Comparison of ENCODE assay signal across 8 mouse cellular contexts in the genomic region with DNA sequence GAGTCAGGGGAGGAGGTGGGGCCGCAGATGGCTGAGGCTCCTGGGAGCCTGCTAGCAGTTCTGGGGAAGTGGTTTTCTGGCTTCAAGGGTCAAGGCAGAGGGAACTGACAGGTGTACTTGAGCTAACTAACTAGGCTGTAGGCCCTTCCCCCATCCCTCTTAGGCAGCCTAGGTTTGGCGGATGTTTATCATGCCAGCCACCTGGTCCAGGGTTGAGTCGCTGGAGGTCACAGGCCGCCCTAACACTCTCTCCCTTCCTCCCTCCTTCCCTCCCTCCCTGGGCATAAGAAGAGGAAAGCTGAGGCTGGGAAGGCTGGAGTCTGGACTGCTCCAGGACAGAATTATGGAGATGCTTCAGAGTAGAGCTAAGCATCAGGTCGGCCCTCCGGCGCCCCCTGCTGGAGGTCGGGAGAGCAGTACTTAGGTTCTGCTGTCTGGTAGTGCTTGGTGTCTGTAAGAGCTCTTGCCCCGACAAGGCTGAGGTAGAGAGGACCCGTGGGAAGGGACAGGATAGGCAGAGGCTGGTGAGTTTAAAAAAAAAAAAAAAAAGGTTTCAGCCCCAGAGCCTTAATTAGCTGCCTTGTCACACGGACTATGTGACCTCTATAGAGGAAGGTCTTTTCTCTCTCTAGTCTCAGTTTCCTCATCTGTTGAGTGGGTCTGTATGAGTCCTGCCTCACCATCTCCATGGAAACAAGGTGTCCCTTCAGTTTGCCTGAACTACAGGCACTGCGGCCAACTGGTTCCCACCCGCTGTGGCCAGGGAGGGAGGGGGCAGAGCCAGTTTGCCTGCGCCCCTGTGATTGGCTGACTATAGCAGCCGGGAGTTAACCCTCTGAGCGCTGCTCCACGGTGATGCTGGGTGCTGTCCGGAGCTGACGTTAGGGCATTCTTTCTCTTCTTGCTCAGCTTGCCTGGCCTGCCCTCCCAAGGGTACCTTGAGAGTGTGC. TPM values are rescaled to one million over a fixed set of nuclear protein-coding genes. Genes with fewer than 3 reads are reported as not detected.
DNase-seq lines count a peak whose midpoint lies in the region; ATAC-seq and TF ChIP-seq lines count a peak whose summit lies in the region.

No protein-coding gene starts in this region.

- intact Hi-C loops in heart, adult 2 months (cut with DNase I): loop anchor here (1.0 to 2.0 kb wide), 3 partner anchors 16 to 85 kb away; no protein-coding TSS in a partner anchor

- peak overlapping the region; percentile 24; the same call in 1 of the 2 replicates for H3K9ac ChIP-seq in embryonic facial prominence, embryonic 12.5 days
- peak overlapping the region; percentile 25; the same call in 1 of the 2 replicates for H3K9ac ChIP-seq in heart, adult 2 months (ENCODE audit: low read depth, low read length)
- peak overlapping the region; percentile 24 for H3K9ac ChIP-seq in limb, embryonic 12.5 days (replicated peaks)
- peak overlapping the region; percentile 56 for H3K9ac ChIP-seq in midbrain, embryonic 13.5 days (replicated peaks)

- TF ChIP-seq EP300 in heart, adult 2 months (IDR thresholded peaks at IDR 0.05; ENCODE audit: insufficient read depth, low read depth, low read length): peak; percentile 86

- no peak; the same call in 1 of the 2 replicates for TF ChIP-seq POLR2A in heart, adult 2 months (IDR thresholded peaks at IDR 0.05; ENCODE audit: insufficient read depth, low read depth, low read length)
- no peak for TF ChIP-seq POLR2A in kidney, adult 2 months (IDR thresholded peaks at IDR 0.05; ENCODE audit: low read depth, low read length)

- H3K9me3 ChIP-seq in embryonic facial prominence, embryonic 12.5 days: no peaks in the 10 kb centered on the region
- no peaks in the 10 kb centered on the region for H3K9me3 ChIP-seq in limb, embryonic 12.5 days
- no peaks in the 10 kb centered on the region for H3K9me3 ChIP-seq in midbrain, embryonic 13.5 days

- H3K4me2 ChIP-seq in embryonic facial prominence, embryonic 12.5 days (replicated peaks): peak overlapping the region; percentile 53
- H3K4me2 ChIP-seq in limb, embryonic 12.5 days: peak overlapping the region; percentile 58
- peak overlapping the region; percentile 66 for H3K4me2 ChIP-seq in midbrain, embryonic 13.5 days (replicated peaks)

- no peaks in the 10 kb centered on the region for H3K27me3 ChIP-seq in embryonic facial prominence, embryonic 12.5 days
- no peaks in the 10 kb centered on the region for H3K27me3 ChIP-seq in heart, adult 2 months (ENCODE audit: control insufficient read depth, insufficient read depth, low read length)
- no peaks in the 10 kb centered on the region for H3K27me3 ChIP-seq in kidney, adult 2 months (replicated peaks; ENCODE audit: control insufficient read depth, insufficient read depth, low read length)
- no peaks in the 10 kb centered on the region for H3K27me3 ChIP-seq in limb, embryonic 12.5 days
- no peaks in the 10 kb centered on the region for H3K27me3 ChIP-seq in midbrain, embryonic 13.5 days

- peak; percentile 86 for TF ChIP-seq CTCF in heart, adult 2 months (IDR thresholded peaks at IDR 0.05)
- peak; percentile 94 for TF ChIP-seq CTCF in kidney, adult 2 months (conservative IDR thresholded peaks at IDR 0.05; ENCODE audit: insufficient read depth, insufficient read length, low read depth, low read length)

- 6% methylated on average over 19 of the region's 19 CpGs for WGBS in embryonic facial prominence, embryonic 12.5 days
- 6% methylated on average over 19 of the region's 19 CpGs for WGBS in heart, adult 2 months
- WGBS in kidney, adult 2 months: 8% methylated on average over 19 of the region's 19 CpGs
- WGBS in limb, embryonic 12.5 days: 9% methylated on average over 19 of the region's 19 CpGs
- WGBS in midbrain, embryonic 13.5 days: 11% methylated on average over 19 of the region's 19 CpGs

- H3K27ac ChIP-seq in embryonic facial prominence, embryonic 12.5 days: 0 out of 2 replicates have a peak overlapping the region, but pooled peaks have one; percentile 37
- H3K27ac ChIP-seq in heart, adult 2 months: peak overlapping the region; percentile 42
- no peak overlapping the region for H3K27ac ChIP-seq in kidney, adult 2 months (ENCODE audit: insufficient read depth, low read depth, low read length)
- H3K27ac ChIP-seq in limb, embryonic 12.5 days: peak overlapping the region; percentile 50; the same call in 1 of the 2 replicates
- H3K27ac ChIP-seq in midbrain, embryonic 13.5 days: peak overlapping the region; percentile 17; the same call in 1 of the 2 replicates

- peak; percentile 82 for ATAC-seq in embryonic facial prominence, embryonic 12.5 days (ENCODE audit: insufficient number of reproducible peaks, insufficient read depth, low FRiP score, low TSS enrichment)
- peak; percentile 76 for ATAC-seq in limb, embryonic 12.5 days (ENCODE audit: insufficient number of reproducible peaks, insufficient read depth, low FRiP score, low TSS enrichment, low read depth)
- ATAC-seq in midbrain, embryonic 13.5 days: peak; percentile 91

- H3K4me1 ChIP-seq in embryonic facial prominence, embryonic 12.5 days: peaks cover 50% of the 10 kb centered on the region
- H3K4me1 ChIP-seq in heart, adult 2 months (ENCODE audit: control insufficient read depth, insufficient read depth, low read length): peaks cover 6% of the 10 kb centered on the region
- H3K4me1 ChIP-seq in kidney, adult 2 months (ENCODE audit: control insufficient read depth, insufficient read depth, low read length): peaks cover 15% of the 10 kb centered on the region; the same call in 1 of the 2 replicates
- peaks cover 59% of the 10 kb centered on the region for H3K4me1 ChIP-seq in limb, embryonic 12.5 days (replicated peaks)
- peaks cover 63% of the 10 kb centered on the region for H3K4me1 ChIP-seq in midbrain, embryonic 13.5 days (replicated peaks)

- H3K79me2 ChIP-seq in heart, adult 2 months (replicated peaks; ENCODE audit: control insufficient read depth, insufficient read depth, low read length): peaks cover 8% of the 10 kb centered on the region

- DNase-seq in 3T3-L1 (ENCODE audit: low read depth, low spot score): peak; percentile 94
- DNase-seq in adrenal gland, postnatal 36 days: peak; percentile 95 to 96
- DNase-seq in heart, adult 2 months: peak; percentile 89 to 94
- peak; percentile 94 for DNase-seq in kidney, adult 2 months
- peak; percentile 85 for DNase-seq in spleen, adult 12 weeks (ENCODE audit: low spot score)

- peak overlapping the region; percentile 30 for H3K4me3 ChIP-seq in embryonic facial prominence, embryonic 12.5 days
- H3K4me3 ChIP-seq in heart, adult 2 months: peak overlapping the region; percentile 32
- H3K4me3 ChIP-seq in kidney, adult 2 months (ENCODE audit: insufficient read depth, low read depth, low read length): peak overlapping the region; percentile 9; the same call in 1 of the 2 replicates
- H3K4me3 ChIP-seq in limb, embryonic 12.5 days (replicated peaks): peak overlapping the region; percentile 34
- peak overlapping the region; percentile 43 for H3K4me3 ChIP-seq in midbrain, embryonic 13.5 days (replicated peaks)

- H3K36me3 ChIP-seq in embryonic facial prominence, embryonic 12.5 days: peaks cover 72% of the 10 kb centered on the region
- H3K36me3 ChIP-seq in heart, adult 2 months (ENCODE audit: control insufficient read depth, insufficient read depth, low read length): peaks cover 4% of the 10 kb centered on the region; the same call in 1 of the 2 replicates
- H3K36me3 ChIP-seq in kidney, adult 2 months (ENCODE audit: control insufficient read depth, insufficient read depth, low read length): no peaks in the 10 kb centered on the region; the same call in 1 of the 2 replicates
- peaks cover 83% of the 10 kb centered on the region for H3K36me3 ChIP-seq in limb, embryonic 12.5 days
- H3K36me3 ChIP-seq in midbrain, embryonic 13.5 days: peaks cover 78% of the 10 kb centered on the region

RNA-seq across cellular contexts. Expression of gene Setd1b, which starts 7.7 kb away (rescaled TPM):
- 10 to 100 TPM; 24.9 to 26.0 TPM for total RNA-seq in adrenal gland, postnatal 36 days (2021)
- 11.7 and 12.4 TPM in 2 replicates for polyA plus RNA-seq in embryonic facial prominence, embryonic 12.5 days (2016; fragmentation: Nextera tagmentation; extraction: Ambion mirVana)
- 10 to 100 TPM; 12.9 to 19.4 TPM for total RNA-seq in heart, adult 2 months (2021)
- polyA plus RNA-seq in heart, adult 2 months (2012; rRNA removed): 6.4 and 7.4 TPM in 2 replicates
- 6.7 and 8.8 TPM in 2 replicates for polyA plus RNA-seq in kidney, adult 2 months (2012; rRNA removed)
- 10.9 and 11.4 TPM in 2 replicates for polyA plus RNA-seq in limb, embryonic 12.5 days (2016; fragmentation: Nextera tagmentation; extraction: Ambion mirVana)
- polyA plus RNA-seq in midbrain, embryonic 13.5 days (2015; fragmentation: Nextera tagmentation; extraction: Ambion mirVana): 13.3 and 14.1 TPM in 2 replicates

RNA-seq across cellular contexts. Expression of gene Rhof, which starts 17.2 kb away (rescaled TPM):
- total RNA-seq in adrenal gland, postnatal 36 days (2021): 1 to 10 TPM; 1.2 to 1.4 TPM
- polyA plus RNA-seq in embryonic facial prominence, embryonic 12.5 days (2016; fragmentation: Nextera tagmentation; extraction: Ambion mirVana): 2.9 and 3.4 TPM in 2 replicates
- under 1 TPM; 0.64 to 0.70 TPM for total RNA-seq in heart, adult 2 months (2021)
- polyA plus RNA-seq in heart, adult 2 months (2012; rRNA removed): 1.6 and 2.3 TPM in 2 replicates
- 12.1 and 13.4 TPM in 2 replicates for polyA plus RNA-seq in kidney, adult 2 months (2012; rRNA removed)
- 2.9 and 3.0 TPM in 2 replicates for polyA plus RNA-seq in limb, embryonic 12.5 days (2016; fragmentation: Nextera tagmentation; extraction: Ambion mirVana)
- polyA plus RNA-seq in midbrain, embryonic 13.5 days (2015; fragmentation: Nextera tagmentation; extraction: Ambion mirVana): 2.6 and 3.3 TPM in 2 replicates

RNA-seq across cellular contexts. Expression of gene Psmd9, which starts 19.5 kb away (rescaled TPM):
- total RNA-seq in adrenal gland, postnatal 36 days (2021): 10 to 100 TPM; 23.4 to 31.5 TPM
- polyA plus RNA-seq in embryonic facial prominence, embryonic 12.5 days (2016; fragmentation: Nextera tagmentation; extraction: Ambion mirVana): 89.0 and 95.5 TPM in 2 replicates
- total RNA-seq in heart, adult 2 months (2021): 10 to 100 TPM; 13.3 to 14.8 TPM
- polyA plus RNA-seq in heart, adult 2 months (2012; rRNA removed): 16.4 and 20.4 TPM in 2 replicates
- polyA plus RNA-seq in kidney, adult 2 months (2012; rRNA removed): 34.2 and 35.1 TPM in 2 replicates
- polyA plus RNA-seq in limb, embryonic 12.5 days (2016; fragmentation: Nextera tagmentation; extraction: Ambion mirVana): 89.3 and 91.0 TPM in 2 replicates
- 72.2 and 74.0 TPM in 2 replicates for polyA plus RNA-seq in midbrain, embryonic 13.5 days (2015; fragmentation: Nextera tagmentation; extraction: Ambion mirVana)

RNA-seq across cellular contexts. Expression of gene Hpd, which starts 32.8 kb away (rescaled TPM):
- total RNA-seq in adrenal gland, postnatal 36 days (2021): 1 to 10 TPM; 1.6 to 2.4 TPM
- not detected in 2 replicates for polyA plus RNA-seq in embryonic facial prominence, embryonic 12.5 days (2016; fragmentation: Nextera tagmentation; extraction: Ambion mirVana)
- total RNA-seq in heart, adult 2 months (2021): not detected
- polyA plus RNA-seq in heart, adult 2 months (2012; rRNA removed): 0.61 and 0.97 TPM in 2 replicates
- 418 and 439 TPM in 2 replicates for polyA plus RNA-seq in kidney, adult 2 months (2012; rRNA removed)
- polyA plus RNA-seq in limb, embryonic 12.5 days (2016; fragmentation: Nextera tagmentation; extraction: Ambion mirVana): not detected in 2 replicates
- polyA plus RNA-seq in midbrain, embryonic 13.5 days (2015; fragmentation: Nextera tagmentation; extraction: Ambion mirVana): not detected in 2 replicates
